Mouse (Mus musculus) G1E (cell line): ENCODE results near the gene Mthfd2l. TPM values are rescaled to one million over a fixed set of nuclear protein-coding genes. Genes with fewer than 3 reads are reported as not detected.

Experiments
- ATAC-seq: 2 replicates; pipeline ENCODE4 v1.8.0; 2016; ENCODE audit warnings: mild to moderate bottlenecking; ENCODE audit not compliant: insufficient number of reproducible peaks, poor library complexity, low FRiP score, severe bottlenecking; ENCODE audit errors: extremely low read depth
- DNase-seq: peaks from one replicate; pipeline ENCODE4 v3.0.0; 2012; ENCODE audit warnings: low spot score
- H3K27me3 ChIP-seq: 2 replicates; pipeline ENCODE4 v1.6.1; 2012; ENCODE audit warnings: mild to moderate bottlenecking, low read length, inconsistent platforms; ENCODE audit not compliant: insufficient read depth
- H3K36me3 ChIP-seq: replicated peaks from 2 replicates; pipeline ENCODE3; 2012; ENCODE audit warnings: mild to moderate bottlenecking, inconsistent platforms
- H3K4me1 ChIP-seq: 2 replicates; pipeline ENCODE4 v1.6.1; 2012; ENCODE audit warnings: low read depth, low read length, inconsistent platforms, mixed read lengths; ENCODE audit not compliant: insufficient read depth
- H3K4me3 ChIP-seq: 2 replicates; pipeline ENCODE4 v1.5.1; 2012; ENCODE audit warnings: low read depth, mild to moderate bottlenecking, inconsistent platforms, low read length, moderate library complexity, mixed read lengths
- H3K9me3 ChIP-seq: replicated peaks from 2 replicates; pipeline ENCODE4 v1.6.1; 2012; ENCODE audit warnings: inconsistent platforms
- CTCF ChIP-seq: IDR thresholded peaks from 2 replicates; pipeline ENCODE4 v1.5.1; 2012; ENCODE audit warnings: low read depth, low read length, inconsistent platforms, mixed read lengths
- GATA1 ChIP-seq: IDR thresholded peaks from 2 replicates; pipeline ENCODE4 v1.6.1; 2012; ENCODE audit warnings: borderline replicate concordance, low read length, inconsistent platforms, mixed read lengths
- GATA2 ChIP-seq: IDR thresholded peaks from 2 replicates; pipeline ENCODE4 v1.6.1; 2012; ENCODE audit warnings: low read depth, low read length, inconsistent platforms, borderline replicate concordance
- POLR2AphosphoS5 ChIP-seq: IDR thresholded peaks from 2 replicates; pipeline ENCODE4 v1.6.1; 2012; ENCODE audit warnings: low read depth, low read length, inconsistent platforms; ENCODE audit not compliant: insufficient replicate concordance
- TAL1 ChIP-seq: conservative IDR thresholded peaks from 2 replicates; pipeline ENCODE4 v1.6.1; 2012; ENCODE audit warnings: low read depth, low read length, inconsistent platforms, mixed read lengths
- polyA plus RNA-seq: library from polyadenylated mRNA; stranded (reverse); fragments of >175 nt; gene quantifications from 2 replicates; pipeline ENCODE4 v1.2.3, GENCODE M21; 2012
- total RNA-seq, 2 experiments: library from RNA; stranded (forward) in 1 of 2; stranded (reverse) in 1 of 2; fragments of 200-1000 nt in 1 of 2; fragments of >200 nt in 1 of 2; fragmentation: Nextera tagmentation in 1 of 2; gene quantifications; 2 replicates each; pipeline ENCODE4 v1.2.3; 2014 to 2017

The Mthfd2l gene
- total and polyA plus RNA-seq, 3 experiments, result 6.6 to 12.8 (median 12.4) TPM

- TF ChIP-seq GATA1, result no peak
- TF ChIP-seq TAL1, result no peak
- TF ChIP-seq GATA2, result no peak
- no peak for TF ChIP-seq CTCF
- TF ChIP-seq POLR2AphosphoS5, result no peak
Observed at GRCm38 (mm10) chr5:90891464-90891813, 39.5 kb upstream of the Mthfd2l start.

GRCm38 (mm10) chr5:90894231-90894630 lies 36.7 kb upstream of the Mthfd2l start:
- no peaks in the 10 kb centered on the region for H3K36me3 ChIP-seq
- ATAC-seq (no peak), DNase-seq (no peak)
- H3K27me3 ChIP-seq, result peaks cover 7% of the 10 kb centered on the region
- TF ChIP-seq GATA1 (no peak), TAL1 (no peak), POLR2AphosphoS5 (no peak), CTCF (no peak), GATA2 (no peak)
- H3K9me3 ChIP-seq, result no peaks in the 10 kb centered on the region
- no peak overlapping the region for H3K4me3 ChIP-seq
- H3K4me1 ChIP-seq, result no peaks in the 10 kb centered on the region

More at GRCm38 (mm10) chr5:90891464-90891813, 39.5 kb upstream of the Mthfd2l start:
- no peaks in the 10 kb centered on the region for H3K4me1 ChIP-seq
- H3K9me3 ChIP-seq, result no peaks in the 10 kb centered on the region
- no peak overlapping the region for H3K4me3 ChIP-seq
- peaks cover 6% of the 10 kb centered on the region for H3K27me3 ChIP-seq
- no peaks in the 10 kb centered on the region for H3K36me3 ChIP-seq
- ATAC-seq (no peak), DNase-seq (no peak)

- no peak for ATAC-seq
- no peaks in the 10 kb centered on the region for H3K9me3 ChIP-seq
- no peaks in the 10 kb centered on the region for H3K4me1 ChIP-seq
- no peaks in the 10 kb centered on the region for H3K36me3 ChIP-seq
- no peak overlapping the region for H3K4me3 ChIP-seq
- DNase-seq, result no peak
- H3K27me3 ChIP-seq, result peaks cover 6% of the 10 kb centered on the region; the same call in 1 of the 2 replicates
- TF ChIP-seq POLR2AphosphoS5 (no peak), CTCF (no peak), GATA2 (no peak), GATA1 (no peak), TAL1 (no peak)
Observed at GRCm38 (mm10) chr5:90897429-90897828, 33.5 kb upstream of the Mthfd2l start.

GRCm38 (mm10) chr5:90899308-90899707 lies 31.6 kb upstream of the Mthfd2l start:
- peaks cover 15% of the 10 kb centered on the region; the same call in 1 of the 2 replicates for H3K27me3 ChIP-seq
- H3K36me3 ChIP-seq, result no peaks in the 10 kb centered on the region
- TF ChIP-seq POLR2AphosphoS5 (no peak), GATA1 (no peak), CTCF (no peak), TAL1 (no peak), GATA2 (no peak)
- DNase-seq, result no peak
- ATAC-seq, result no peak
- peaks cover 6% of the 10 kb centered on the region; the same call in 1 of the 2 replicates for H3K4me1 ChIP-seq
- H3K9me3 ChIP-seq, result no peaks in the 10 kb centered on the region
- no peak overlapping the region for H3K4me3 ChIP-seq

GRCm38 (mm10) chr5:90900147-90900546 lies 30.8 kb upstream of the Mthfd2l start:
- TF ChIP-seq GATA2, result no peak
- no peak for TF ChIP-seq TAL1
- TF ChIP-seq POLR2AphosphoS5, result no peak
- no peak for TF ChIP-seq CTCF
- TF ChIP-seq GATA1, result no peak
- Histone ChIP-seq H3K27me3 (peaks cover 16% of the 10 kb centered on the region), H3K4me1 (peaks cover 6% of the 10 kb centered on the region; the same call in 1 of the 2 replicates), H3K36me3 (no peaks in the 10 kb centered on the region), H3K9me3 (no peaks in the 10 kb centered on the region), H3K4me3 (no peak overlapping the region)
- ATAC-seq (no peak), DNase-seq (no peak)

GRCm38 (mm10) chr5:90900688-90901087 lies 30.2 kb upstream of the Mthfd2l start:
- H3K36me3 ChIP-seq, result no peaks in the 10 kb centered on the region
- H3K4me1 ChIP-seq, result peaks cover 6% of the 10 kb centered on the region; the same call in 1 of the 2 replicates
- TF ChIP-seq GATA1 (no peak), GATA2 (no peak), TAL1 (no peak), CTCF (no peak)
- no peaks in the 10 kb centered on the region for H3K9me3 ChIP-seq
- H3K27me3 ChIP-seq, result peaks cover 16% of the 10 kb centered on the region
- no peak for DNase-seq
- ATAC-seq, result no peak
- no peak overlapping the region for H3K4me3 ChIP-seq
